Mouse (Mus musculus) kidney, postnatal 0 days (tissue): ENCODE data around the gene Atp1a2. TPM values are rescaled to one million over a fixed set of nuclear protein-coding genes. Genes with fewer than 3 reads are reported as not detected.
A peak's percentile ranks its signal among the peaks of the same experiment; 100 is the strongest.

ENCODE experiments used
- ATAC-seq: fragments of 200-750 bp; cut with Nextera tagmentation; replicated peaks from 2 replicates; pipeline ENCODE4 v1.8.0; 2017; ENCODE audit warnings: low read depth, moderate number of reproducible peaks, moderate TSS enrichment, moderate library complexity; ENCODE audit not compliant: low FRiP score
- DNase-seq: peaks from one replicate; pipeline ENCODE4 v3.0.0-alpha.2; 2016; ENCODE audit warnings: low spot score
- H3K27ac ChIP-seq: fragments of 300-500 bp; sonication (generic); 2 replicates; pipeline ENCODE4 v1.5.1; 2014; ENCODE audit warnings: mild to moderate bottlenecking
- H3K27me3 ChIP-seq: fragments of 300-500 bp; sonication (generic); 2 replicates; pipeline ENCODE4 v1.6.1; 2014; ENCODE audit warnings: low read length, mixed read lengths; ENCODE audit not compliant: insufficient read depth
- H3K36me3 ChIP-seq: fragments of 300-500 bp; sonication (generic); 2 replicates; pipeline ENCODE4 v1.6.1; 2014; ENCODE audit warnings: low read length, mixed read lengths; ENCODE audit not compliant: insufficient read depth
- H3K4me1 ChIP-seq: fragments of 300-500 bp; sonication (generic); replicated peaks from 2 replicates; pipeline ENCODE4 v1.6.1; 2014; ENCODE audit warnings: antibody characterized with exemption, low read length, mixed read lengths; ENCODE audit not compliant: insufficient read depth
- H3K4me2 ChIP-seq: fragments of 300-500 bp; sonication (generic); 2 replicates; pipeline ENCODE4 v1.6.1; 2014; ENCODE audit warnings: mild to moderate bottlenecking, low read length, moderate library complexity, mixed read lengths
- H3K4me3 ChIP-seq: fragments of 300-500 bp; sonication (generic); replicated peaks from 2 replicates; pipeline ENCODE4 v1.5.1; 2014; ENCODE audit warnings: low read depth, low read length
- H3K9ac ChIP-seq: fragments of 300-500 bp; sonication (generic); 2 replicates; pipeline ENCODE4 v1.6.1; 2014; ENCODE audit warnings: low read depth, low read length
- H3K9me3 ChIP-seq: fragments of 300-500 bp; sonication (generic); replicated peaks from 2 replicates; pipeline ENCODE4 v1.6.1; 2016; ENCODE audit warnings: low read length, inconsistent platforms, mixed read lengths
- CTCF ChIP-seq: IDR thresholded peaks from 2 replicates; pipeline ENCODE4 v1.5.1; 2016; ENCODE audit warnings: antibody characterized with exemption, low read depth, mild to moderate bottlenecking, moderate library complexity
- WGBS: fragments of 180-500 bp; shearing (Covaris S2); extraction: QIAGEN DNeasy Blood & Tissue Kit; methylation state at CpG from one replicate; pipeline ENCODE4 v1.1.7; 2014; 5-methylcytosine and 5-hydroxymethylcytosine counted together
- polyA plus RNA-seq: library from polyadenylated mRNA; unstranded; fragments of >200 nt; fragmentation: Nextera tagmentation; extraction: Ambion mirVana; gene quantifications from 2 replicates; pipeline ENCODE4 v1.2.1, GENCODE M21; 2015

Gene Atp1a2
- polyA plus RNA-seq, 1 experiment from 2014 or later, result 1.6 TPM

GRCm38 (mm10) chr1:172308409-172308808 is 10.5 kb upstream of the Atp1a2 start:
- peak overlapping the region; percentile 47; the same call in 1 of the 2 replicates for H3K27ac ChIP-seq
- H3K4me1 ChIP-seq, result 0 out of 2 replicates have a peak, but pooled peaks cover 13% of the 10 kb centered on the region
- H3K9me3 ChIP-seq, result no peaks in the 10 kb centered on the region
- no peaks in the 10 kb centered on the region for H3K36me3 ChIP-seq
- H3K4me3 ChIP-seq, result no peak overlapping the region
- H3K4me2 ChIP-seq, result no peak overlapping the region
- no peak for TF ChIP-seq CTCF
- 100% methylated on average over 1 of the region's 1 CpGs for WGBS
- H3K27me3 ChIP-seq, result no peaks in the 10 kb centered on the region
- DNase-seq, result no peak
- no peak for ATAC-seq
- no peak overlapping the region for H3K9ac ChIP-seq

- H3K4me3 ChIP-seq, result no peak overlapping the region
- no peak for TF ChIP-seq CTCF
- H3K27me3 ChIP-seq, result no peaks in the 10 kb centered on the region
- H3K9ac ChIP-seq, result no peak overlapping the region
- H3K36me3 ChIP-seq, result no peaks in the 10 kb centered on the region
- 62% methylated on average over 10 of the region's 10 CpGs for WGBS
- H3K4me2 ChIP-seq, result no peak overlapping the region
- 0 out of 2 replicates have a peak, but pooled peaks cover 9% of the 10 kb centered on the region for H3K4me1 ChIP-seq
- H3K9me3 ChIP-seq, result no peaks in the 10 kb centered on the region
- ATAC-seq (no peak), DNase-seq (no peak)
- peak overlapping the region; percentile 47; the same call in 1 of the 2 replicates for H3K27ac ChIP-seq
Observed at GRCm38 (mm10) chr1:172307936-172308335, 10.1 kb upstream of the Atp1a2 start.

GRCm38 (mm10) chr1:172306885-172307284 is 9.0 kb upstream of the Atp1a2 start:
- no peak for TF ChIP-seq CTCF
- no peak for DNase-seq
- 0 out of 2 replicates have a peak, but pooled peaks cover 7% of the 10 kb centered on the region for H3K4me1 ChIP-seq
- H3K27me3 ChIP-seq, result no peaks in the 10 kb centered on the region
- H3K9ac ChIP-seq, result no peak overlapping the region
- H3K9me3 ChIP-seq, result no peaks in the 10 kb centered on the region
- no peak overlapping the region for H3K4me2 ChIP-seq
- H3K4me3 ChIP-seq, result no peak overlapping the region
- H3K27ac ChIP-seq, result no peak overlapping the region
- H3K36me3 ChIP-seq, result no peaks in the 10 kb centered on the region
- 57% methylated on average over 6 of the region's 6 CpGs for WGBS
- no peak for ATAC-seq

GRCm38 (mm10) chr1:172306196-172306595 is 8.3 kb upstream of the Atp1a2 start:
- TF ChIP-seq CTCF, result no peak
- Histone ChIP-seq H3K9me3 (no peaks in the 10 kb centered on the region), H3K4me3 (no peak overlapping the region), H3K36me3 (no peaks in the 10 kb centered on the region), H3K9ac (no peak overlapping the region), H3K4me2 (no peak overlapping the region), H3K4me1 (0 out of 2 replicates have a peak, but pooled peaks cover 7% of the 10 kb centered on the region), H3K27ac (no peak overlapping the region), H3K27me3 (no peaks in the 10 kb centered on the region)
- 44% methylated on average over 4 of the region's 4 CpGs for WGBS
- DNase-seq (no peak), ATAC-seq (no peak)

GRCm38 (mm10) chr1:172305635-172306034 is 7.8 kb upstream of the Atp1a2 start:
- Histone ChIP-seq H3K4me1 (0 out of 2 replicates have a peak, but pooled peaks cover 7% of the 10 kb centered on the region), H3K27ac (no peak overlapping the region), H3K9me3 (no peaks in the 10 kb centered on the region), H3K27me3 (no peaks in the 10 kb centered on the region), H3K9ac (no peak overlapping the region), H3K4me3 (no peak overlapping the region), H3K4me2 (no peak overlapping the region), H3K36me3 (no peaks in the 10 kb centered on the region)
- WGBS, result 68% methylated on average over 3 of the region's 3 CpGs
- TF ChIP-seq CTCF, result peak; percentile 48
- DNase-seq (no peak), ATAC-seq (no peak)

GRCm38 (mm10) chr1:172305153-172305552 is 7.3 kb upstream of the Atp1a2 start:
- TF ChIP-seq CTCF, result no peak
- Histone ChIP-seq H3K36me3 (no peaks in the 10 kb centered on the region), H3K4me1 (0 out of 2 replicates have a peak, but pooled peaks cover 3% of the 10 kb centered on the region), H3K27me3 (no peaks in the 10 kb centered on the region), H3K27ac (no peak overlapping the region), H3K4me2 (no peak overlapping the region), H3K9me3 (no peaks in the 10 kb centered on the region), H3K9ac (no peak overlapping the region), H3K4me3 (no peak overlapping the region)
- WGBS, result 93% methylated on average over 2 of the region's 2 CpGs
- ATAC-seq (no peak), DNase-seq (no peak)

GRCm38 (mm10) chr1:172304443-172304842 is 6.6 kb upstream of the Atp1a2 start:
- Histone ChIP-seq H3K4me3 (no peak overlapping the region), H3K4me2 (no peak overlapping the region), H3K27ac (no peak overlapping the region), H3K27me3 (no peaks in the 10 kb centered on the region), H3K4me1 (0 out of 2 replicates have a peak, but pooled peaks cover 2% of the 10 kb centered on the region), H3K36me3 (no peaks in the 10 kb centered on the region), H3K9me3 (no peaks in the 10 kb centered on the region), H3K9ac (no peak overlapping the region)
- no peak for DNase-seq
- TF ChIP-seq CTCF, result no peak
- ATAC-seq, result no peak
- 78% methylated on average over 6 of the region's 6 CpGs for WGBS
